Mouse (Mus musculus) activated CD4-positive, CD25-positive, alpha-beta regulatory T cell (primary cell): ENCODE data around the gene Bbs2. TPM values are rescaled to one million over a fixed set of nuclear protein-coding genes. Genes with fewer than 3 reads are reported as not detected.

ENCODE experiments used
- polyA plus RNA-seq, 2 experiments: library from polyadenylated mRNA; unstranded; fragments of 100-300 nt; shearing (Covaris generic); gene quantifications; one replicate each; pipeline ENCODE4 v1.2.1; 2017

Gene Bbs2
- 1 to 10 TPM; 2.5 to 9.5 TPM for polyA plus RNA-seq

DNA sequence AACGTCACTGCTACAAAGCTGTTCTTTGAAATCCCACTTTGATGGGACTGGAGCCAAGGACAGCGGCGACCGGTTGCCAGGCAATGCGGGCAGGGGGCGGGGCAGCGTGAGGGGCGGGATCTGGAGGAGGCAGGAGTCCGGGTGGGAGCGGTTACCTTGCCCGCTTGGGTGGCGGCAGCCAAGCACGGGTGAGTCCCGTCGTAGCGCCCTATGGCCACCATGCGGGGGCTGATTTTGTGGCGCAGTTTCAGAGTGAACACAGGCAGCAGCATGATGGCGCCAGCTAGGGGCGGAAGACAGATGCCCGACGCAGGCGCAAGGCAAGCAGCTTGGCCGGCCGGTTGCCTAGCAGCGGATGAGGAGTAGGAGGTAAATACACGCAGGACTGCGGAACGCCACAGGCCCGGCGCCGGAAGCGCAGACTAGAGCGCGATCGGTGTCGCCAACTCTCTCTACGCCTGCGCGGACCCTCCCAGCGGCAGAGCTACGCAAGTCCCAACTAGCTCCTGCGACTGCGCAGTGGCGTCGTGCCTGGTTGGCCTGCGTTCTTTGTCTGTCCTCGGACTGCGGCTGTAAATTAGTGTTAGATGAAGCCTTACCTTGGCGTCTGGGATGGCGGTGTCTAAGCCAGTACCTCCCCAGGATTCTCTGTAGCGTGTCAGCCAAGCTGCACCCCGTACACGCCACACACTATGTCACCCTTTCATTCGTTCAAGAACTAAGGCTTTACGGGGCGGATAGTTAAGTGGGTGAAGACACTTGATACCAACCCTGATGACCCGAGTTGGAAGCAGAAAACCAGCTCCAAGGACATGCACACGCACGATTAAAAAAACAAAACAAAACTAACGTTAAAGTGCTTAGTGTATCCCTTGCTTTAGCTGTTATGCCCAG is at the start of gene Bbs2:
TSS of gene Bbs2 (minus strand) at position 848 of the 894 bp plus-strand sequence.

DNA sequence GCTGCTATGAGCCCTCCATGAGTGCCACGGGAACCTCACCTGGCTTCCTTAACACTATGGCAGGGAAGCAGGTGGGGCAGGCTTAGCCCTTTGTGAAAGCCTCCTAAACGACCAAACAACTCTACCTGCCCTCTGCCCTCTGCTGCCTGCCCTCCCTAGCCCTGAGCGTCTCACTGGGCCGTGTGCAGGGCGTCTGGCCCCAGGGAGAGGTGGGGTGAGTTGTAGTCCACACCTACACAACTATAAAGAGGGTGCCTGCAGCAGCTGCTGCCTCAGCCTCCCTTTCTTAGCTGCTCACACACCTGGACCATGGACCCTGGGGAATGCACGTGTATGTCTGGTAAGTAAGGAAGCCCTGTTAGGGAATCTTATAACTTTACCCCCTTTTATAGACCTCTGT is 38.2 kb upstream of the Bbs2 start, which contains the start of gene Mt4:
TSS of gene Mt4 (plus strand) at position 265 of the 400 bp plus-strand sequence.

GRCm38 (mm10) chr8:94036944-94037524 is 61.7 kb downstream of the Bbs2 start, which contains the start of the genes Nudt21 and Ogfod1:
TSS of gene Nudt21 (minus strand) at chr8:94037031.
TSS of gene Ogfod1 (plus strand) at chr8:94037198.

Other genes with a start within 250 kb of the Bbs2 start
- 100 to 1,000 TPM; 101 to 132 TPM for gene Amfr, start 86.1 kb downstream of the Bbs2 start, polyA plus RNA-seq
- gene Nudt21, start 61.9 kb downstream of the Bbs2 start, polyA plus RNA-seq = 100 to 1,000 TPM; 116 to 135 TPM
- gene Ogfod1, start 61.7 kb downstream of the Bbs2 start, polyA plus RNA-seq = 10 to 100 TPM; 12.9 to 13.4 TPM
- not detected for gene Mt4, start 38.3 kb upstream of the Bbs2 start, polyA plus RNA-seq
- 1 to 10 TPM in 1 of 2 experiments, under 1 TPM in 1; 0.45 to 2.3 TPM for gene Mt3, start 53.7 kb upstream of the Bbs2 start, polyA plus RNA-seq
- gene Mt2, start 73.7 kb upstream of the Bbs2 start, polyA plus RNA-seq = 1 to 10 TPM; 2.1 to 6.2 TPM
- gene Mt1, start 80.2 kb upstream of the Bbs2 start, polyA plus RNA-seq = 10 to 100 TPM in 1 of 2 experiments, 1 to 10 TPM in 1; 5.7 to 16.7 TPM
- gene Nup93, start 115.6 kb upstream of the Bbs2 start, polyA plus RNA-seq = 10 to 100 TPM; 32.6 to 33.9 TPM
- gene Slc12a3, start 230.3 kb upstream of the Bbs2 start, polyA plus RNA-seq = under 1 TPM in 1 of 2 experiments, not detected in 1; 0.06 TPM